Mouse (Mus musculus) CH12F3 (cell line): ENCODE measurements around the gene Wwox.

Experiments used
- in situ Hi-C: fragments of 300-500 bp; cut with MboI; formaldehyde crosslinking; loops from 2 replicates; pipeline ENCODE4 v1.14.3; 2020; ENCODE audit warnings: low sequenced_read_pairs

Wwox gene

GRCm38 (mm10) chr8:115375361-115376047 is 936.0 kb downstream of the Wwox start:
- in situ Hi-C loops: no loop called here

GRCm38 (mm10) chr8:115377321-115377720 is 937.9 kb downstream of the Wwox start:
- in situ Hi-C loops: no loop called here

- in situ Hi-C loops: no loop called here
Measured at GRCm38 (mm10) chr8:115380017-115380416, 940.6 kb downstream of the Wwox start.

GRCm38 (mm10) chr8:115390921-115391504 is 951.6 kb downstream of the Wwox start:
- in situ Hi-C loops: no loop called here

GRCm38 (mm10) chr8:115395840-115396239 is 956.4 kb downstream of the Wwox start:
- in situ Hi-C loops: no loop called here

- in situ Hi-C loops: no loop called here
Measured at GRCm38 (mm10) chr8:115397981-115398380, 958.5 kb downstream of the Wwox start.

- in situ Hi-C loops: no loop called here
Measured at GRCm38 (mm10) chr8:115400013-115400720, 960.7 kb downstream of the Wwox start.
